Mouse (Mus musculus) CD4-positive naive resting alpha-beta T cell, adult 57 days (primary cell): ENCODE data around the gene Gm17584. TPM values are rescaled to one million over a fixed set of nuclear protein-coding genes. Genes with fewer than 3 reads are reported as not detected.

ENCODE experiments used
- total RNA-seq: library from RNA; stranded (reverse); gene quantifications from one replicate; pipeline ENCODE4 v1.2.4, GENCODE M21; 2023

The Gm17584 gene
- total RNA-seq: not detected

GRCm38 (mm10) chrX:124500263-124500662 is at the start of gene Gm17584:
Gene Gm17584, plus strand, starts transcription at chrX:124500563.

Other genes with a start within 250 kb of the Gm17584 start
- not detected for gene Gm17469, start 129.3 kb downstream of the Gm17584 start, total RNA-seq